8 mouse cellular contexts compared by ENCODE assay signal in genomic region chr13:15462830-15463491, GRCm38 (mm10). TPM values are rescaled to one million over a fixed set of nuclear protein-coding genes. Genes with fewer than 3 reads are reported as not detected.
A peak's percentile ranks its signal among the peaks of the same experiment; 100 is the strongest.
DNase-seq lines count a peak whose midpoint lies in the region; ATAC-seq and TF ChIP-seq lines count a peak whose summit lies in the region.

TSS of gene Gli3 (plus strand) at chr13:15463235.

- under 1% methylated on average over 63 of the region's 76 CpGs for WGBS in embryonic facial prominence, embryonic 15.5 days
- under 1% methylated on average over 38 of the region's 76 CpGs for WGBS in heart, embryonic 11.5 days (ENCODE audit: insufficient replicate concordance)
- under 1% methylated on average over 60 of the region's 76 CpGs for WGBS in kidney, embryonic 15.5 days
- WGBS in liver, embryonic 14.5 days (ENCODE audit: insufficient replicate concordance) = 1% methylated on average over 55 of the region's 76 CpGs
- WGBS in neural tube, embryonic 13.5 days = 0% methylated on average over 37 of the region's 76 CpGs

- H3K4me2 ChIP-seq in embryonic facial prominence, embryonic 15.5 days (replicated peaks) = peak within 1 kb of the TSS; percentile 61
- peak within 1 kb of the TSS; percentile 80 for H3K4me2 ChIP-seq in heart, embryonic 11.5 days
- H3K4me2 ChIP-seq in kidney, embryonic 15.5 days = peak within 1 kb of the TSS; percentile 78
- H3K4me2 ChIP-seq in liver, embryonic 14.5 days (ENCODE audit: low read depth) = peak within 1 kb of the TSS; percentile 51
- H3K4me2 ChIP-seq in neural tube, embryonic 13.5 days = peak within 1 kb of the TSS; percentile 95

- H3K4me1 ChIP-seq in embryonic facial prominence, embryonic 15.5 days = peaks cover 28% of the 10 kb centered on the region
- peaks cover 6% of the 10 kb centered on the region for H3K4me1 ChIP-seq in heart, embryonic 11.5 days (ENCODE audit: control insufficient read depth, insufficient read depth, low read length)
- peaks cover 35% of the 10 kb centered on the region for H3K4me1 ChIP-seq in kidney, embryonic 15.5 days
- no peaks in the 10 kb centered on the region for H3K4me1 ChIP-seq in liver, embryonic 14.5 days (replicated peaks; ENCODE audit: control insufficient read depth in 2 of 2, insufficient read depth in 2 of 2, low read length in 1 of 2)
- H3K4me1 ChIP-seq in neural tube, embryonic 13.5 days (replicated peaks) = peaks cover 45% of the 10 kb centered on the region

- H3K36me3 ChIP-seq in embryonic facial prominence, embryonic 15.5 days = no peaks in the 10 kb centered on the region
- no peaks in the 10 kb centered on the region for H3K36me3 ChIP-seq in heart, embryonic 11.5 days (ENCODE audit: control insufficient read depth, insufficient read depth, low read length)
- no peaks in the 10 kb centered on the region for H3K36me3 ChIP-seq in kidney, embryonic 15.5 days
- no peaks in the 10 kb centered on the region for H3K36me3 ChIP-seq in liver, embryonic 14.5 days (replicated peaks; ENCODE audit: control insufficient read depth, insufficient read depth, low read depth)
- no peaks in the 10 kb centered on the region for H3K36me3 ChIP-seq in neural tube, embryonic 13.5 days

- no peaks in the 10 kb centered on the region for H3K9me3 ChIP-seq in embryonic facial prominence, embryonic 15.5 days (replicated peaks)
- no peaks in the 10 kb centered on the region for H3K9me3 ChIP-seq in heart, embryonic 11.5 days (replicated peaks; ENCODE audit: control insufficient read depth, low read length)
- no peaks in the 10 kb centered on the region for H3K9me3 ChIP-seq in kidney, embryonic 15.5 days (replicated peaks)
- no peaks in the 10 kb centered on the region for H3K9me3 ChIP-seq in liver, embryonic 14.5 days (ENCODE audit: control insufficient read depth, low read length)
- H3K9me3 ChIP-seq in neural tube, embryonic 13.5 days = no peaks in the 10 kb centered on the region

- DNase-seq in 3T3-L1 (ENCODE audit: low read depth, low spot score) = peak; percentile 91
- DNase-seq in adrenal gland, adult 2 months = peak; percentile 89
- DNase-seq in liver, embryonic 14.5 days (ENCODE audit: low read depth in 3 of 3, low spot score in 3 of 3) = no peak
- peak; percentile 34 to 49 for DNase-seq in urinary bladder, postnatal 36 days (ENCODE audit: low spot score in 2 of 2)

- ATAC-seq in embryonic facial prominence, embryonic 15.5 days (ENCODE audit: insufficient number of reproducible peaks, low FRiP score, low TSS enrichment, low read depth) = peak; percentile 96
- ATAC-seq in heart, embryonic 11.5 days (replicated peaks; ENCODE audit: insufficient number of reproducible peaks, low FRiP score, low TSS enrichment) = peak; percentile 94
- ATAC-seq in kidney, embryonic 15.5 days (replicated peaks; ENCODE audit: low FRiP score) = peak; percentile 96
- peak; percentile 63 for ATAC-seq in liver, embryonic 14.5 days (ENCODE audit: insufficient read depth)
- peak; percentile 91 for ATAC-seq in neural tube, embryonic 13.5 days (ENCODE audit: low read depth)

- peak within 1 kb of the TSS; percentile 78 for H3K4me3 ChIP-seq in embryonic facial prominence, embryonic 15.5 days (replicated peaks)
- H3K4me3 ChIP-seq in heart, embryonic 11.5 days (ENCODE audit: low read depth, low read length) = peak within 1 kb of the TSS; percentile 70
- peak within 1 kb of the TSS; percentile 87 for H3K4me3 ChIP-seq in kidney, embryonic 15.5 days (replicated peaks)
- peak within 1 kb of the TSS; percentile 46 to 47 for H3K4me3 ChIP-seq in liver, embryonic 14.5 days (ENCODE audit: insufficient read depth in 1 of 2, low read depth in 2 of 2, low read length in 2 of 2)
- H3K4me3 ChIP-seq in neural tube, embryonic 13.5 days = peak within 1 kb of the TSS; percentile 79

- no peak for TF ChIP-seq CTCF in liver, embryonic 14.5 days (IDR thresholded peaks at IDR 0.05; ENCODE audit: low read depth)

- H3K27ac ChIP-seq in embryonic facial prominence, embryonic 15.5 days (replicated peaks) = peak within 1 kb of the TSS; percentile 98
- H3K27ac ChIP-seq in heart, embryonic 11.5 days (ENCODE audit: low read depth, low read length) = peak within 1 kb of the TSS; percentile 93
- H3K27ac ChIP-seq in kidney, embryonic 15.5 days = peak within 1 kb of the TSS; percentile 98
- H3K27ac ChIP-seq in liver, embryonic 14.5 days = no peak within 1 kb of the TSS
- H3K27ac ChIP-seq in neural tube, embryonic 13.5 days (replicated peaks) = peak within 1 kb of the TSS; percentile 86

- H3K9ac ChIP-seq in embryonic facial prominence, embryonic 15.5 days = peak within 1 kb of the TSS; percentile 91
- peak within 1 kb of the TSS; percentile 85 for H3K9ac ChIP-seq in heart, embryonic 11.5 days (ENCODE audit: low read depth, low read length)
- peak within 1 kb of the TSS; percentile 93 for H3K9ac ChIP-seq in kidney, embryonic 15.5 days
- H3K9ac ChIP-seq in liver, embryonic 14.5 days (replicated peaks) = no peak within 1 kb of the TSS
- H3K9ac ChIP-seq in neural tube, embryonic 13.5 days = peak within 1 kb of the TSS; percentile 83

- TF ChIP-seq EP300 in liver, embryonic 14.5 days (IDR thresholded peaks at IDR 0.05; ENCODE audit: low read depth) = no peak

- H3K27me3 ChIP-seq in embryonic facial prominence, embryonic 15.5 days = no peaks in the 10 kb centered on the region
- H3K27me3 ChIP-seq in heart, embryonic 11.5 days (ENCODE audit: control insufficient read depth, insufficient read depth, low read length) = peaks cover 6% of the 10 kb centered on the region; the same call in 1 of the 2 replicates
- H3K27me3 ChIP-seq in kidney, embryonic 15.5 days = no peaks in the 10 kb centered on the region
- peaks cover 43% of the 10 kb centered on the region for H3K27me3 ChIP-seq in liver, embryonic 14.5 days (ENCODE audit: control insufficient read depth, insufficient read depth, low read length)
- H3K27me3 ChIP-seq in neural tube, embryonic 13.5 days = peaks cover 22% of the 10 kb centered on the region

RNA-seq across cellular contexts. Expression of gene Gli3, which starts in this region (rescaled TPM):
- total RNA-seq in adrenal gland, adult 2 months (2021) = 1 to 10 TPM; 6.0 to 6.1 TPM
- 1.9 and 2.3 TPM in 2 replicates for polyA plus RNA-seq in adrenal gland, adult 2 months (2012; rRNA removed)
- 23.1 and 24.7 TPM in 2 replicates for polyA plus RNA-seq in embryonic facial prominence, embryonic 15.5 days (2015; fragmentation: Nextera tagmentation; extraction: Ambion mirVana)
- polyA plus RNA-seq in heart, embryonic 11.5 days (2014; fragmentation: Nextera tagmentation; extraction: Ambion mirVana) = 9.1 and 11.4 TPM in 2 replicates
- 13.2 and 13.7 TPM in 2 replicates for polyA plus RNA-seq in kidney, embryonic 15.5 days (2015; fragmentation: Nextera tagmentation; extraction: Ambion mirVana)
- polyA plus RNA-seq in liver, embryonic 14.5 days (2012; rRNA removed) = 0.19 and 0.21 TPM in 2 replicates
- polyA plus RNA-seq in liver, embryonic 14.5 days (2014; fragmentation: Nextera tagmentation; extraction: Ambion mirVana) = 0.43 and 0.44 TPM in 2 replicates
- polyA plus RNA-seq in neural tube, embryonic 13.5 days (2015; fragmentation: Nextera tagmentation; extraction: Ambion mirVana) = 4.8 and 7.9 TPM in 2 replicates

Comparison
In these comparisons a context has a peak if more than half of its experiments do, and no peak if none do; other contexts are left out.
1. Peak in ATAC-seq, H3K4me3 ChIP-seq and H3K4me2 ChIP-seq in liver, embryonic 14.5 days; RNA of the gene not detected or under 1 TPM.
2. DNase-seq: peak in 3T3-L1 (single experiment), adrenal gland, adult 2 months (single experiment) and urinary bladder, postnatal 36 days (2 of 2); none in liver, embryonic 14.5 days (0 of 3).
3. Peak in every context shown above with its lines, with median percentiles within 50 percentile points of each other: ATAC-seq, H3K4me2 ChIP-seq and H3K4me3 ChIP-seq.